Mouse (Mus musculus): Measurements from ENCODE around the gene Ak3. TPM values are rescaled to one million over a fixed set of nuclear protein-coding genes. Genes with fewer than 3 reads are reported as not detected.

Ak3 gene
- 19.9 TPM for polyA plus RNA-seq (2017; shearing (Covaris generic))

GRCm38 (mm10) chr19:29047334-29048170 is at the start of gene Ak3:
Gene Ak3, minus strand, starts transcription at chr19:29047961.

GRCm38 (mm10) chr19:28990194-28990589 is 57.6 kb downstream of the Ak3 start, which contains the start of gene Cdc37l1:
Gene Cdc37l1, plus strand, starts transcription at chr19:28990352.

Other genes starting within 250 kb of the Ak3 start
- gene Slc1a1, start 212.9 kb downstream of the Ak3 start, polyA plus RNA-seq (2017; shearing (Covaris generic)) = 0.34 TPM
- gene Plpp6, start 84.0 kb downstream of the Ak3 start, polyA plus RNA-seq (2017; shearing (Covaris generic)) = 0.84 TPM
- not detected for gene 4430402I18Rik, start 80.2 kb downstream of the Ak3 start, polyA plus RNA-seq (2017; shearing (Covaris generic))
- 41.9 TPM for gene Cdc37l1, start 57.6 kb downstream of the Ak3 start, polyA plus RNA-seq (2017; shearing (Covaris generic))
- gene Rcl1, start 53.4 kb upstream of the Ak3 start, polyA plus RNA-seq (2017; shearing (Covaris generic)) = 55.5 TPM
- gene Jak2, start 203.9 kb upstream of the Ak3 start, polyA plus RNA-seq (2017; shearing (Covaris generic)) = 11.0 TPM